In genomic region chr4:131119621-131120020, GRCm38 (mm10) we compare ENCODE assay signal across 23 mouse cellular contexts.
A peak's percentile ranks its signal among the peaks of the same experiment; 100 is the strongest.
DNase-seq lines count a peak whose midpoint lies in the region; ATAC-seq and TF ChIP-seq lines count a peak whose summit lies in the region.
"Had no signal": no experiment of that assay in that cellular context is flagged by ENCODE, and none has a peak within 500 bp of the region (broad histone marks: within the 10 kb centered on the region; RNA-seq: fewer than 3 reads in every experiment).

No protein-coding gene starts in this region.

- no peak for ATAC-seq in kidney, embryonic 15.5 days (replicated peaks; ENCODE audit: low FRiP score)
- no peak for ATAC-seq in hindbrain, embryonic 11.5 days (ENCODE audit: low FRiP score)
- ATAC-seq in midbrain, embryonic 11.5 days (ENCODE audit: low FRiP score), result no peak
- ATAC-seq: forebrain, embryonic 15.5 days; midbrain, embryonic 15.5 days had no signal

- no peaks in the 10 kb centered on the region for H3K9me3 ChIP-seq in kidney, embryonic 15.5 days (replicated peaks)
- H3K9me3 ChIP-seq in hindbrain, embryonic 11.5 days (ENCODE audit: control insufficient read depth, low read length), result no peaks in the 10 kb centered on the region
- H3K9me3 ChIP-seq in midbrain, embryonic 11.5 days (ENCODE audit: control insufficient read depth, low read length), result no peaks in the 10 kb centered on the region
- H3K9me3 ChIP-seq: embryonic facial prominence, embryonic 10.5 days; forebrain, embryonic 15.5 days; heart, embryonic 10.5 days; hindbrain, embryonic 15.5 days; limb, embryonic 13.5 days; midbrain, embryonic 15.5 days; neural tube, embryonic 12.5 days had no signal

- H3K27me3 ChIP-seq in kidney, embryonic 15.5 days, result no peaks in the 10 kb centered on the region
- H3K27me3 ChIP-seq in cerebellum, adult 2 months (ENCODE audit: control insufficient read depth, insufficient read depth, low read length), result no peaks in the 10 kb centered on the region
- H3K27me3 ChIP-seq in hindbrain, embryonic 11.5 days (ENCODE audit: control insufficient read depth, insufficient read depth, low read length), result no peaks in the 10 kb centered on the region
- no peaks in the 10 kb centered on the region for H3K27me3 ChIP-seq in midbrain, embryonic 11.5 days (ENCODE audit: control insufficient read depth, insufficient read depth, low read length)
- H3K27me3 ChIP-seq: forebrain, embryonic 15.5 days; hindbrain, embryonic 15.5 days; limb, embryonic 13.5 days; midbrain, embryonic 15.5 days; neural tube, embryonic 12.5 days had no signal

- peak; percentile 45 for DNase-seq in kidney, adult 18-20 months
- DNase-seq in cerebellum, adult 2 months, result peak; percentile 68 to 77
- DNase-seq in cerebellum, postnatal 14 days, result peak; percentile 75 to 84
- peak; percentile 29 for DNase-seq in kidney, postnatal 14 days
- no peak for DNase-seq in hindbrain, embryonic 11.5 days (ENCODE audit: low spot score)
- no peak for DNase-seq in spleen, postnatal 4 days (ENCODE audit: low spot score in 2 of 2)
- DNase-seq in midbrain, embryonic 11.5 days (ENCODE audit: low spot score, missing footprints), result no peak
- DNase-seq: adrenal gland, postnatal 36 days; gastrocnemius, postnatal 10 days; heart, postnatal 4 days; lung, embryonic 14.5 days; right cerebral cortex, postnatal 14 days; thymus, adult 18-20 months; thymus, postnatal 36 days had no signal

- no peaks in the 10 kb centered on the region for H3K4me1 ChIP-seq in kidney, embryonic 15.5 days
- peaks cover 42% of the 10 kb centered on the region for H3K4me1 ChIP-seq in cerebellum, adult 2 months (ENCODE audit: control insufficient read depth, insufficient read depth, low read length)
- no peaks in the 10 kb centered on the region for H3K4me1 ChIP-seq in hindbrain, embryonic 11.5 days (replicated peaks; ENCODE audit: control insufficient read depth, insufficient read depth, low read length)
- H3K4me1 ChIP-seq in midbrain, embryonic 11.5 days (ENCODE audit: control insufficient read depth, insufficient read depth, low read length), result no peaks in the 10 kb centered on the region
- H3K4me1 ChIP-seq: forebrain, embryonic 15.5 days; heart, embryonic 10.5 days; hindbrain, embryonic 15.5 days; limb, embryonic 13.5 days; midbrain, embryonic 15.5 days; neural tube, embryonic 12.5 days had no signal

- no peak overlapping the region for H3K4me2 ChIP-seq in kidney, embryonic 15.5 days
- H3K4me2 ChIP-seq in hindbrain, embryonic 11.5 days (replicated peaks; ENCODE audit: low read depth, low read length), result no peak overlapping the region
- no peak overlapping the region for H3K4me2 ChIP-seq in midbrain, embryonic 11.5 days
- H3K4me2 ChIP-seq: forebrain, embryonic 15.5 days; hindbrain, embryonic 15.5 days; limb, embryonic 13.5 days; lung, embryonic 14.5 days; midbrain, embryonic 15.5 days; neural tube, embryonic 12.5 days had no signal

- TF ChIP-seq CTCF in cerebellum, adult 2 months (IDR thresholded peaks at IDR 0.05; ENCODE audit: borderline replicate concordance, insufficient read depth, low read depth, low read length), result no peak

- no peak overlapping the region for H3K9ac ChIP-seq in kidney, embryonic 15.5 days
- H3K9ac ChIP-seq in hindbrain, embryonic 11.5 days (ENCODE audit: low read depth, low read length), result no peak overlapping the region
- no peak overlapping the region for H3K9ac ChIP-seq in midbrain, embryonic 11.5 days (ENCODE audit: low read length)
- H3K9ac ChIP-seq: forebrain, embryonic 15.5 days; hindbrain, embryonic 15.5 days; limb, embryonic 13.5 days; liver, embryonic 14.5 days; lung, embryonic 14.5 days; midbrain, embryonic 15.5 days; neural tube, embryonic 12.5 days had no signal

- 63% methylated on average over 2 of the region's 2 CpGs for WGBS in kidney, embryonic 15.5 days
- WGBS in cerebellum, adult 2 months, result 51% methylated on average over 2 of the region's 2 CpGs
- 98% methylated on average over 2 of the region's 2 CpGs for WGBS in hindbrain, embryonic 11.5 days
- WGBS in midbrain, embryonic 11.5 days, result 86% methylated on average over 2 of the region's 2 CpGs

- H3K4me3 ChIP-seq in kidney, embryonic 15.5 days (replicated peaks), result no peak overlapping the region
- H3K4me3 ChIP-seq in cerebellum, adult 2 months (replicated peaks; ENCODE audit: insufficient read depth, low read depth, low read length), result no peak overlapping the region
- no peak overlapping the region for H3K4me3 ChIP-seq in hindbrain, embryonic 11.5 days (ENCODE audit: low read depth, low read length)
- H3K4me3 ChIP-seq in midbrain, embryonic 11.5 days (ENCODE audit: low read depth, low read length), result no peak overlapping the region
- H3K4me3 ChIP-seq: embryonic facial prominence, embryonic 10.5 days; forebrain, embryonic 15.5 days; heart, embryonic 10.5 days; hindbrain, embryonic 15.5 days; limb, embryonic 13.5 days; midbrain, embryonic 15.5 days; neural tube, embryonic 12.5 days had no signal

- no peak overlapping the region for H3K27ac ChIP-seq in kidney, embryonic 15.5 days
- H3K27ac ChIP-seq in cerebellum, adult 2 months (ENCODE audit: insufficient read depth, low read length), result peak overlapping the region; percentile 89
- no peak overlapping the region for H3K27ac ChIP-seq in hindbrain, embryonic 11.5 days (ENCODE audit: low read depth, low read length)
- H3K27ac ChIP-seq in midbrain, embryonic 11.5 days (ENCODE audit: low read depth, low read length), result no peak overlapping the region
- H3K27ac ChIP-seq: embryonic facial prominence, embryonic 10.5 days; forebrain, embryonic 15.5 days; heart, embryonic 10.5 days; hindbrain, embryonic 15.5 days; limb, embryonic 13.5 days; liver, embryonic 14.5 days; midbrain, embryonic 15.5 days; neural tube, embryonic 12.5 days had no signal

- TF ChIP-seq POLR2A in cerebellum, adult 2 months (IDR thresholded peaks at IDR 0.05; ENCODE audit: borderline replicate concordance, insufficient read depth, low read length), result no peak

- H3K36me3 ChIP-seq in kidney, embryonic 15.5 days, result no peaks in the 10 kb centered on the region
- H3K36me3 ChIP-seq in hindbrain, embryonic 11.5 days (ENCODE audit: control insufficient read depth, insufficient read depth, low read length), result no peaks in the 10 kb centered on the region
- H3K36me3 ChIP-seq in midbrain, embryonic 11.5 days (ENCODE audit: control insufficient read depth, insufficient read depth, low read length), result no peaks in the 10 kb centered on the region
- H3K36me3 ChIP-seq: embryonic facial prominence, embryonic 10.5 days; forebrain, embryonic 15.5 days; heart, embryonic 10.5 days; hindbrain, embryonic 15.5 days; limb, embryonic 13.5 days; midbrain, embryonic 15.5 days; neural tube, embryonic 12.5 days had no signal

Comparison
In these comparisons a context has a peak if more than half of its experiments do, and no peak if none do; other contexts are left out.
1. DNase-seq: peak in kidney, adult 18-20 months (single experiment), cerebellum, adult 2 months (2 of 2), cerebellum, postnatal 14 days (2 of 2) and kidney, postnatal 14 days (single experiment); none in hindbrain, embryonic 11.5 days (single experiment), spleen, postnatal 4 days (0 of 2) and midbrain, embryonic 11.5 days (single experiment).